Mouse (Mus musculus) ES-Bruce4 (cell line): ENCODE measurements at regions not wholly inside any gene's neighbourhood (a gene's known extent, or its start where the extent isn't known, plus 50 kb on each side); places are given as distances from the start of the nearest gene placed in this dataset.

Experiments used
- H3K27ac ChIP-seq: 2 replicates; pipeline ENCODE4 v1.5.1; 2012; ENCODE audit warnings: low read length, inconsistent platforms; ENCODE audit not compliant: insufficient read depth
- H3K27me3 ChIP-seq: 2 replicates; pipeline ENCODE4 v1.6.1; 2012; ENCODE audit warnings: mild to moderate bottlenecking, low read length, inconsistent platforms; ENCODE audit not compliant: control insufficient read depth, poor library complexity, insufficient read depth, severe bottlenecking
- H3K36me3 ChIP-seq: 2 replicates; pipeline ENCODE4 v1.6.1; 2012; ENCODE audit warnings: inconsistent platforms, mild to moderate bottlenecking, low read length, moderate library complexity; ENCODE audit not compliant: control insufficient read depth, poor library complexity, insufficient read depth, severe bottlenecking
- H3K4me1 ChIP-seq: one replicate; pipeline ENCODE4 v1.8.1; 2011; ENCODE audit warnings: low read length; ENCODE audit not compliant: control insufficient read depth, insufficient read depth
- H3K4me3 ChIP-seq: 2 replicates; pipeline ENCODE4 v1.5.1; 2011; ENCODE audit warnings: low read depth, mild to moderate bottlenecking, low read length
- H3K9ac ChIP-seq: 2 replicates; pipeline ENCODE4 v1.6.1; 2012; ENCODE audit warnings: low read depth, mild to moderate bottlenecking, inconsistent platforms; ENCODE audit not compliant: poor library complexity, severe bottlenecking
- H3K9me3 ChIP-seq: replicated peaks from 2 replicates; pipeline ENCODE4 v1.6.1; 2012; ENCODE audit warnings: mild to moderate bottlenecking, low read length, inconsistent platforms; ENCODE audit not compliant: control insufficient read depth, poor library complexity, insufficient read depth, severe bottlenecking
- CTCF ChIP-seq: IDR thresholded peaks from one replicate; pipeline ENCODE4 v1.8.1; 2011; ENCODE audit warnings: low read depth, low read length
- EP300 ChIP-seq: IDR thresholded peaks from 2 replicates; pipeline ENCODE4 v1.6.1; 2011; ENCODE audit warnings: low read depth, low read length; ENCODE audit not compliant: insufficient read depth
- POLR2A ChIP-seq: IDR thresholded peaks from one replicate; pipeline ENCODE4 v1.8.1; 2011; ENCODE audit warnings: low read length; ENCODE audit not compliant: insufficient read depth

- no peak overlapping the region for H3K4me3 ChIP-seq
- H3K27me3 ChIP-seq, result no peaks in the 10 kb centered on the region
- H3K9me3 ChIP-seq, result no peaks in the 10 kb centered on the region
- H3K36me3 ChIP-seq, result no peaks in the 10 kb centered on the region
- H3K9ac ChIP-seq, result no peak overlapping the region
- no peaks in the 10 kb centered on the region for H3K4me1 ChIP-seq
- no peak overlapping the region for H3K27ac ChIP-seq
- TF ChIP-seq CTCF, result no peak
- TF ChIP-seq POLR2A, result no peak
- TF ChIP-seq EP300, result no peak
Measured at GRCm38 (mm10) chr3:61592342-61592741, 226.6 kb upstream of the B430305J03Rik start.

DNA sequence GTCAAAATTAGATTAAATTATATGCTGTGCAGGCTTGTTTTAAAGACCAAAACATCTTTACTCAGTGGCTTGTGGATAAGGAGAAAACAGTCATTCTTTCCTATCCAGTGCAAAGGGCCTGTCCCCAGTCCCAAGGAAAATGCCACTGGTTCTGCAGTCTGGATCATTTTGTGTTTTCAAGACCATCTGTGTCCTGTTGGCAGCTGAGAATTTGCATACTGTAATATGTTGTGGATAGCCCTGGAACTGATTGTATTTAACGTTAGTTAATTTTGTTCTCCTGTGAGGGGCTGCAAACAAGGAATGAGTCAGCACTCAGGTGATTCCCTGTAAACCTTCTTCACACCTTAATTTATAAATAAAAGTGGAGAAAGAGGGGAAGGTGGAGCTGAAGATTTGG, 217.9 kb upstream of the B430305J03Rik start:
- Histone ChIP-seq H3K4me1 (no peaks in the 10 kb centered on the region), H3K27ac (no peak overlapping the region), H3K9ac (no peak overlapping the region), H3K27me3 (no peaks in the 10 kb centered on the region), H3K9me3 (no peaks in the 10 kb centered on the region), H3K4me3 (no peak overlapping the region), H3K36me3 (no peaks in the 10 kb centered on the region)
- no peak for TF ChIP-seq EP300
- no peak for TF ChIP-seq POLR2A

DNA sequence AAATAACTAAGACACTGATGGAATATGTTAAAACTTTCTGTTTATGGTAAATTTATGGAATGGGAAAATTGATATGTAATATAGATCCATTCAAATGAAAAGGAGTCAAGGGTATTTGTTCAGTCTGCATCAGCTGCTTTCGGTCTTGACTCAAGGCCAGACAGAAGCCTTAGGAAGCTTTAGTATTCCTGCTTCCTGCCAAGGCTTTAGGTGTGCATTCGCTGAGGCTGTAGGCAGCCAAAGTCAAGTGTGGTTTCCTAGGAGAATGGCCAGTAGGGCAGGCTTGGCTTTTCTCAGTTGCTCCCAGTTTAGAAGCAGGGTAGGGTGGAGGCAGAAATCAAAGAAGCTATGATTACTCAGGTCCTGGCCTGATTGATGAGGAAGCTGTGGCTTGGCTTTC, 217.2 kb upstream of the B430305J03Rik start:
- no peak for TF ChIP-seq CTCF
- TF ChIP-seq POLR2A, result no peak
- TF ChIP-seq EP300, result no peak
- Histone ChIP-seq H3K9ac (no peak overlapping the region), H3K27me3 (no peaks in the 10 kb centered on the region), H3K4me3 (no peak overlapping the region), H3K9me3 (no peaks in the 10 kb centered on the region), H3K4me1 (no peaks in the 10 kb centered on the region), H3K36me3 (no peaks in the 10 kb centered on the region), H3K27ac (no peak overlapping the region)

GRCm38 (mm10) chr3:61580252-61580651, 214.5 kb upstream of the B430305J03Rik start:
- TF ChIP-seq EP300 (no peak), CTCF (no peak), POLR2A (no peak)
- no peaks in the 10 kb centered on the region for H3K36me3 ChIP-seq
- H3K27ac ChIP-seq, result no peak overlapping the region
- H3K9me3 ChIP-seq, result no peaks in the 10 kb centered on the region
- H3K4me3 ChIP-seq, result no peak overlapping the region
- no peak overlapping the region for H3K9ac ChIP-seq
- H3K4me1 ChIP-seq, result no peaks in the 10 kb centered on the region
- H3K27me3 ChIP-seq, result no peaks in the 10 kb centered on the region

GRCm38 (mm10) chr3:61537113-61537512, 171.4 kb upstream of the B430305J03Rik start:
- Histone ChIP-seq H3K4me3 (no peak overlapping the region), H3K4me1 (no peaks in the 10 kb centered on the region), H3K9ac (no peak overlapping the region), H3K27me3 (no peaks in the 10 kb centered on the region), H3K27ac (no peak overlapping the region), H3K36me3 (no peaks in the 10 kb centered on the region), H3K9me3 (peaks cover 6% of the 10 kb centered on the region; the same call in 1 of the 2 replicates)
- no peak for TF ChIP-seq EP300
- no peak for TF ChIP-seq CTCF
- TF ChIP-seq POLR2A, result no peak

DNA sequence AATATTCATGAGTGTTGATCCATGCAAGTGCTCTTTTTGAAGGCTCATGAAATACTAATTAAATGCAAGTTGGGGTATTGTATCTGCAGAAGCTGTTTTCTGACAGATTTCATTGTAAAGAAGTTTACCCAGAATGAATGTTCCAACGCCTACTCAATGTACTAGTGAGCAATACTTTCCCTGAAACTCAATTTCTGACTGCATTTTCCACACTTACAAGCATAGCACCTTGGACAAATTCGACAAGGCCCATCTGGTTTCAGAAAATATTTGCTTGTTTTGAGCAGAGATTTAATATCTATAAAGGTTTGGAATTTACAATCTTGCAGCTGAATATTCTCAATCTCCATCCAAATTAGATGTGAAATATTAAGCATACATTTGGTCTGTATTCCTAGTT, 170.0 kb upstream of the B430305J03Rik start:
- no peaks in the 10 kb centered on the region for H3K27me3 ChIP-seq
- no peak for TF ChIP-seq EP300
- H3K27ac ChIP-seq, result no peak overlapping the region
- H3K4me1 ChIP-seq, result no peaks in the 10 kb centered on the region
- H3K9ac ChIP-seq, result no peak overlapping the region
- peaks cover 6% of the 10 kb centered on the region; the same call in 1 of the 2 replicates for H3K9me3 ChIP-seq
- no peaks in the 10 kb centered on the region for H3K36me3 ChIP-seq
- H3K4me3 ChIP-seq, result no peak overlapping the region

DNA sequence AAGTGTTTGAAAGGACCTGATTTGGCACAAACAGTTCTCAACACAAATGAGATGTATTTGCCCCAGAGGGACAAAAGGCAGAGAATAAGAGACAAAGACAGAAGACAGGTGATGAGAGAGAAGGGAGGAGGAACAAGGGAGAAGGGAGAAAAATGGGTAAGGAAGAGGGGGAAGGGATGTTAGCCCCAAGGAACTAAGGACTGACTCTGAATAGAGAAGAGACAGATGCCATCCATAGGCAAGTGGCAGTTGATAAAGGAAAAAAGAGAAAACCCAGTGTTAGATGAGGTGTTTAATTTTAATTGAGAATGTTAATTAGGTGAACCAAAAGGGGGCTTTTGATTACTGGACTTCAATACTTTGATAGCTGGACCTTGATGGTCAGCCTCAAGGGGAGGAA, 137.4 kb upstream of the B430305J03Rik start:
- no peaks in the 10 kb centered on the region for H3K27me3 ChIP-seq
- no peak overlapping the region for H3K9ac ChIP-seq
- no peak overlapping the region for H3K4me3 ChIP-seq
- H3K27ac ChIP-seq, result no peak overlapping the region
- TF ChIP-seq CTCF (no peak), EP300 (no peak), POLR2A (no peak)
- H3K9me3 ChIP-seq, result no peaks in the 10 kb centered on the region
- no peaks in the 10 kb centered on the region for H3K4me1 ChIP-seq
- no peaks in the 10 kb centered on the region for H3K36me3 ChIP-seq
